In genomic region chr2:75691316-75691715, GRCm38 (mm10) we compare ENCODE assay signal across 19 mouse cellular contexts. TPM values are rescaled to one million over a fixed set of nuclear protein-coding genes. Genes with fewer than 3 reads are reported as not detected.
DNase-seq lines count a peak whose midpoint lies in the region; ATAC-seq and TF ChIP-seq lines count a peak whose summit lies in the region.
"Had no signal": no experiment of that assay in that cellular context is flagged by ENCODE, and none has a peak within 500 bp of the region (broad histone marks: within the 10 kb centered on the region; RNA-seq: fewer than 3 reads in every experiment).

No protein-coding gene starts in this region.

- TF ChIP-seq EP300 in heart, postnatal 0 days (IDR thresholded peaks at IDR 0.05; ENCODE audit: low read depth), result no peak

- no peak overlapping the region; the same call in 1 of the 2 replicates for H3K4me2 ChIP-seq in heart, embryonic 11.5 days
- no peak overlapping the region for H3K4me2 ChIP-seq in kidney, embryonic 14.5 days (replicated peaks; ENCODE audit: low read depth, low read length)
- no peak overlapping the region for H3K4me2 ChIP-seq in heart, postnatal 0 days (ENCODE audit: low read depth, low read length)
- H3K4me2 ChIP-seq: embryonic facial prominence, embryonic 13.5 days; forebrain, embryonic 12.5 days; hindbrain, embryonic 15.5 days had no signal

- intact Hi-C loops in heart, postnatal 14 days (cut with DNase I), result no loop called here

- no peak for TF ChIP-seq CTCF in heart, postnatal 0 days (IDR thresholded peaks at IDR 0.05; ENCODE audit: low read depth)

- H3K4me1 ChIP-seq in heart, embryonic 11.5 days (ENCODE audit: control insufficient read depth, insufficient read depth, low read length), result peaks cover 51% of the 10 kb centered on the region
- peaks cover 18% of the 10 kb centered on the region for H3K4me1 ChIP-seq in kidney, embryonic 14.5 days (ENCODE audit: control insufficient read depth, insufficient read depth, low read length)
- peaks cover 77% of the 10 kb centered on the region for H3K4me1 ChIP-seq in heart, postnatal 0 days (ENCODE audit: control insufficient read depth, insufficient read depth)
- H3K4me1 ChIP-seq: hindbrain, embryonic 15.5 days had no signal

- no peak overlapping the region for H3K4me3 ChIP-seq in heart, embryonic 11.5 days (ENCODE audit: low read depth, low read length)
- no peak overlapping the region for H3K4me3 ChIP-seq in kidney, embryonic 14.5 days (ENCODE audit: low read length)
- no peak overlapping the region for H3K4me3 ChIP-seq in heart, postnatal 0 days (ENCODE audit: low read depth, low read length)
- H3K4me3 ChIP-seq: embryonic facial prominence, embryonic 13.5 days; forebrain, embryonic 12.5 days; hindbrain, embryonic 15.5 days had no signal

- no peak overlapping the region for H3K9ac ChIP-seq in heart, embryonic 11.5 days (ENCODE audit: low read depth, low read length)
- H3K9ac ChIP-seq in kidney, embryonic 14.5 days (ENCODE audit: low read depth, low read length), result no peak overlapping the region
- no peak overlapping the region for H3K9ac ChIP-seq in heart, postnatal 0 days (replicated peaks; ENCODE audit: low read depth, low read length)
- H3K9ac ChIP-seq: embryonic facial prominence, embryonic 13.5 days; forebrain, embryonic 12.5 days; hindbrain, embryonic 15.5 days had no signal

- H3K27ac ChIP-seq in heart, embryonic 11.5 days (ENCODE audit: low read depth, low read length), result 0 out of 2 replicates have a peak overlapping the region, but pooled peaks have one; percentile 29
- H3K27ac ChIP-seq in kidney, embryonic 14.5 days (ENCODE audit: low read depth, low read length), result no peak overlapping the region
- peak overlapping the region; percentile 57 for H3K27ac ChIP-seq in heart, postnatal 0 days (ENCODE audit: low read depth)
- H3K27ac ChIP-seq: embryonic facial prominence, embryonic 13.5 days; forebrain, embryonic 12.5 days; hindbrain, embryonic 15.5 days; kidney, postnatal 0 days had no signal

- no peaks in the 10 kb centered on the region for H3K9me3 ChIP-seq in heart, embryonic 11.5 days (replicated peaks; ENCODE audit: control insufficient read depth, low read length)
- H3K9me3 ChIP-seq in kidney, embryonic 14.5 days (ENCODE audit: control insufficient read depth, low read length), result no peaks in the 10 kb centered on the region
- no peaks in the 10 kb centered on the region for H3K9me3 ChIP-seq in heart, postnatal 0 days (replicated peaks; ENCODE audit: control insufficient read depth, low read length)
- H3K9me3 ChIP-seq: embryonic facial prominence, embryonic 13.5 days; forebrain, embryonic 12.5 days; hindbrain, embryonic 15.5 days had no signal

- H3K27me3 ChIP-seq in heart, embryonic 11.5 days (ENCODE audit: control insufficient read depth, insufficient read depth, low read length), result no peaks in the 10 kb centered on the region
- H3K27me3 ChIP-seq in kidney, embryonic 14.5 days (ENCODE audit: control insufficient read depth, insufficient read depth, low read length), result no peaks in the 10 kb centered on the region
- no peaks in the 10 kb centered on the region for H3K27me3 ChIP-seq in heart, postnatal 0 days (ENCODE audit: control insufficient read depth, insufficient read depth, low read length)
- H3K27me3 ChIP-seq: embryonic facial prominence, embryonic 13.5 days; forebrain, embryonic 12.5 days; hindbrain, embryonic 15.5 days had no signal

- peak; percentile 4 for DNase-seq in gastrocnemius, postnatal 25 days
- DNase-seq in gastrocnemius, adult 8-10 months (ENCODE audit: low spot score in 2 of 2), result no peak
- no peak for DNase-seq in heart, postnatal 14 days
- DNase-seq in kidney, adult 18-20 months, result peak; percentile 3
- no peak for DNase-seq in heart, postnatal 0 days (ENCODE audit: low spot score)
- DNase-seq: adrenal gland, adult 2 months; adrenal gland, postnatal 25 days; cerebellum, adult 18-20 months; cerebellum, adult 9-11 months; cerebellum, postnatal 36 days; kidney, adult 8-10 months had no signal

- 43% methylated on average over 8 of the region's 8 CpGs for WGBS in heart, embryonic 11.5 days (ENCODE audit: insufficient replicate concordance)
- 62% methylated on average over 8 of the region's 8 CpGs for WGBS in kidney, embryonic 14.5 days
- 40% methylated on average over 8 of the region's 8 CpGs for WGBS in heart, postnatal 0 days

- no peaks in the 10 kb centered on the region for H3K36me3 ChIP-seq in heart, embryonic 11.5 days (ENCODE audit: control insufficient read depth, insufficient read depth, low read length)
- no peaks in the 10 kb centered on the region for H3K36me3 ChIP-seq in kidney, embryonic 14.5 days (ENCODE audit: control insufficient read depth, insufficient read depth, low read length)
- no peaks in the 10 kb centered on the region for H3K36me3 ChIP-seq in heart, postnatal 0 days (replicated peaks; ENCODE audit: control insufficient read depth, insufficient read depth, low read length)
- H3K36me3 ChIP-seq: embryonic facial prominence, embryonic 13.5 days; forebrain, embryonic 12.5 days; hindbrain, embryonic 15.5 days had no signal

- ATAC-seq in heart, embryonic 11.5 days (replicated peaks; ENCODE audit: insufficient number of reproducible peaks, low FRiP score, low TSS enrichment), result no peak
- ATAC-seq in kidney, embryonic 14.5 days (ENCODE audit: low FRiP score, low TSS enrichment), result no peak
- ATAC-seq in heart, postnatal 0 days (ENCODE audit: insufficient read depth, low read depth), result peak; percentile 53; the same call in 1 of the 2 replicates
- ATAC-seq: forebrain, embryonic 16.5 days; intestine, embryonic 16.5 days had no signal

RNA-seq across cellular contexts. Expression of gene Nfe2l2, which starts 13.1 kb away (rescaled TPM):
- 10 to 100 TPM; 27.6 to 29.6 TPM for total RNA-seq in gastrocnemius, postnatal 25 days (2021)
- total RNA-seq in gastrocnemius, adult 8-10 months (2022), result 10 to 100 TPM; 31.3 to 37.6 (median 34.7) TPM
- polyA plus RNA-seq in heart, embryonic 11.5 days (2014; fragmentation: Nextera tagmentation; extraction: Ambion mirVana), result 46.7 and 48.7 TPM in 2 replicates
- total RNA-seq in heart, postnatal 14 days (2021), result 10 to 100 TPM; 67.5 to 78.8 TPM
- polyA plus RNA-seq in kidney, embryonic 14.5 days (2014; fragmentation: Nextera tagmentation; extraction: Ambion mirVana), result 57.1 and 67.6 TPM in 2 replicates
- 47.1 and 55.2 TPM in 2 replicates for total RNA-seq in heart, postnatal 0 days (2014; rRNA removed; ENCODE audit: low replicate concordance)
- 50.1 and 50.4 TPM in 2 replicates for polyA plus RNA-seq in heart, postnatal 0 days (2015; fragmentation: Nextera tagmentation; extraction: Ambion mirVana)

RNA-seq across cellular contexts. Expression of gene Hnrnpa3, which starts 32.3 kb away (rescaled TPM):
- 100 to 1,000 TPM; 108 to 125 TPM for total RNA-seq in gastrocnemius, postnatal 25 days (2021)
- 100 to 1,000 TPM in 2 of 4 experiments, 10 to 100 TPM in 2; 89.8 to 139 (median 106) TPM for total RNA-seq in gastrocnemius, adult 8-10 months (2022)
- 164 and 174 TPM in 2 replicates for polyA plus RNA-seq in heart, embryonic 11.5 days (2014; fragmentation: Nextera tagmentation; extraction: Ambion mirVana)
- 100 to 1,000 TPM; 192 to 229 TPM for total RNA-seq in heart, postnatal 14 days (2021)
- 300 and 331 TPM in 2 replicates for polyA plus RNA-seq in kidney, embryonic 14.5 days (2014; fragmentation: Nextera tagmentation; extraction: Ambion mirVana)
- total RNA-seq in heart, postnatal 0 days (2014; rRNA removed; ENCODE audit: low replicate concordance), result 26.0 and 33.9 TPM in 2 replicates
- polyA plus RNA-seq in heart, postnatal 0 days (2015; fragmentation: Nextera tagmentation; extraction: Ambion mirVana), result 93.6 and 102 TPM in 2 replicates

Comparison
In these comparisons a context has a peak if more than half of its experiments do, and no peak if none do; other contexts are left out.
1. DNase-seq: peak in gastrocnemius, postnatal 25 days (single experiment) and kidney, adult 18-20 months (single experiment); none in gastrocnemius, adult 8-10 months (0 of 2), heart, postnatal 14 days (0 of 2) and heart, postnatal 0 days (single experiment).